Mouse (Mus musculus) midbrain, postnatal 0 days (tissue): Measurements from ENCODE around the gene 9230104L09Rik. TPM values are rescaled to one million over a fixed set of nuclear protein-coding genes. Genes with fewer than 3 reads are reported as not detected.

Experiments used
- ATAC-seq: fragments of 200-750 bp; cut with Nextera tagmentation; 2 replicates; pipeline ENCODE4 v1.8.0; 2017; ENCODE audit warnings: moderate number of reproducible peaks, mild to moderate bottlenecking, moderate TSS enrichment, moderate library complexity; ENCODE audit not compliant: low FRiP score
- DNase-seq: peaks from one replicate; pipeline ENCODE4 v3.0.0-alpha.2; 2015; ENCODE audit warnings: low spot score
- H3K27ac ChIP-seq: fragments of 300-500 bp; sonication (generic); 2 replicates; pipeline ENCODE4 v1.5.1; 2014; ENCODE audit warnings: low read depth, mild to moderate bottlenecking, low read length, mixed read lengths
- H3K27me3 ChIP-seq: fragments of 300-500 bp; sonication (generic); 2 replicates; pipeline ENCODE4 v1.6.1; 2014; ENCODE audit warnings: low read length, control low read depth, mixed read lengths; ENCODE audit not compliant: insufficient read depth
- H3K36me3 ChIP-seq: fragments of 300-500 bp; sonication (generic); 2 replicates; pipeline ENCODE4 v1.6.1; 2014; ENCODE audit warnings: low read length, control low read depth, mixed read lengths; ENCODE audit not compliant: insufficient read depth
- H3K4me1 ChIP-seq: fragments of 300-500 bp; sonication (generic); 2 replicates; pipeline ENCODE4 v1.6.1; 2014; ENCODE audit warnings: mild to moderate bottlenecking, control low read depth, antibody characterized with exemption, low read length, mixed read lengths; ENCODE audit not compliant: insufficient read depth
- H3K4me2 ChIP-seq: fragments of 300-500 bp; sonication (generic); 2 replicates; pipeline ENCODE4 v1.6.1; 2014; ENCODE audit warnings: low read depth, mild to moderate bottlenecking, low read length, mixed read lengths; ENCODE audit not compliant: poor library complexity, severe bottlenecking
- H3K4me3 ChIP-seq: fragments of 300-500 bp; sonication (generic); 2 replicates; pipeline ENCODE4 v1.5.1; 2014; ENCODE audit warnings: low read depth, mild to moderate bottlenecking, low read length, moderate library complexity
- H3K9ac ChIP-seq: fragments of 300-500 bp; sonication (generic); replicated peaks from 2 replicates; pipeline ENCODE4 v1.6.1; 2014; ENCODE audit warnings: mild to moderate bottlenecking, low read length, moderate library complexity, mixed read lengths; ENCODE audit not compliant: poor library complexity, severe bottlenecking
- H3K9me3 ChIP-seq: fragments of 300-500 bp; sonication (generic); 2 replicates; pipeline ENCODE4 v1.6.1; 2016; ENCODE audit warnings: low read length, control low read depth
- CTCF ChIP-seq: IDR thresholded peaks from 2 replicates; pipeline ENCODE4 v1.5.1; 2016; ENCODE audit warnings: antibody characterized with exemption, mild to moderate bottlenecking
- WGBS: fragments of 180-500 bp; shearing (Covaris S2); extraction: QIAGEN DNeasy Blood & Tissue Kit; methylation state at CpG from one replicate; pipeline ENCODE4 v1.1.7; 2014; 5-methylcytosine and 5-hydroxymethylcytosine counted together
- polyA plus RNA-seq: library from polyadenylated mRNA; unstranded; fragments of >200 nt; fragmentation: Nextera tagmentation; extraction: Ambion mirVana; gene quantifications from 2 replicates; pipeline ENCODE4 v1.2.1, GENCODE M21; 2015
- total RNA-seq: library from RNA; depleted of rRNA; stranded (reverse); fragments of >200 nt; gene quantifications from 2 replicates; pipeline ENCODE4 v1.2.3, GENCODE M21; 2014

9230104L09Rik gene
- total and polyA plus RNA-seq, 2 experiments from 2014 or later: not detected

DNA sequence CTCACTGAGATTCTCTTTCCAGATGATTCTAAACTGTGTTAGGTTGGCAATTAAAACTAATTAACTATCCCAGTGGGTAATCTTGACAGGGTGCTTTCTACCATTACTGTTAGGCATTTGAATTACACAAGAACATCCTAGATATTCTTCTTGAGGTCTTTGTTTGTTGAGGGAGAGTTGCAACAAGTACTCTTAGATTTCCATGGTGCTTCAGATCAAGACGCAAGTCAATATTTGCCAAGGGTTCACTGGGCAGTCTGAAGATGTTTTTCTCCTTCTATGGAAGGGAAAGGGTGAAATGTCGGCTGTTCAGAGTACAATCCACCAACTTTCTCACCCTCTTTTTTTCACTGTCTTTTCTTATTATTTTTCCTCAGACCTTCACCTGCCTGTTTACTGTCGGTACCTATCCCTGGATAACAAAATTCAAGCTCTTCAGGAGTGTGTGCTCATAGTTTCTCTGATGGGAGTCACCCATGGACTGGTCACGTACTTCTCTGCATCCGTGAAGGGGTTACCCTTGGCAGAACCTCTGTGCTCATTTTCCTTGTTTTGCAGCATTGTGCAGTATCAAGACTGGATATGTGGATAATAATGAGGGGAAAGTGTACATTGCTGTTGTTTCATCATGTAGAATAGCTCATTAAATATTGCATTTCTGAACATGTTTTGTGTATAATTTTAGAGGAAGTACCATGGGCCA lies 26.6 kb downstream of the 9230104L09Rik start:
- TF ChIP-seq CTCF: no peak
- Histone ChIP-seq H3K36me3 (no peaks in the 10 kb centered on the region), H3K4me3 (no peak overlapping the region), H3K4me1 (no peaks in the 10 kb centered on the region), H3K9me3 (no peaks in the 10 kb centered on the region), H3K9ac (no peak overlapping the region), H3K27ac (no peak overlapping the region), H3K4me2 (no peak overlapping the region), H3K27me3 (no peaks in the 10 kb centered on the region)
- no peak for DNase-seq
- WGBS: 86% methylated on average over 5 of the region's 5 CpGs
- no peak for ATAC-seq

DNA sequence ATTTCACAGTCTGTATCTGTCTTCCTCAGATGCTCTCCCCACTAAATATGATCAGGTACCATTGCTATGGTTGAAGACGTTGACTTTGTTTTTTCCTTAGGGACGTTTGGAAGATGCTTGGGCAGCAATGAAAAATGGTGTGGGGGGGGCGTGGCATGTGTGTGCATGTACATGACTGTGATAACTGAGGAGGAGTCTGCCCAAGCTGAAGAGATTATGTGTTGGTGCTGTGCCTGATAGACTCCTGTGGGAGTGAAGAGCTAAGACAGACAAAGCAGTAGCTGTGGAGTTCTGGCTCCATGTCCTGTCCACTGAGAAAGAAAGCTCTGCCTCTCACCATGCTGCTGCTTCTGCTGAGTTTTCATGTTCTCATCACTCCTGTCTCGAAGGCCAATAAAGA lies 29.9 kb downstream of the 9230104L09Rik start, which contains the start of gene Cst9:
Gene Cst9 (plus strand): TSS at position 236 of the 400 bp plus-strand sequence.
- Histone ChIP-seq H3K4me3 (no peak within 1 kb of the TSS), H3K4me2 (no peak within 1 kb of the TSS), H3K4me1 (no peaks in the 10 kb centered on the region), H3K27me3 (no peaks in the 10 kb centered on the region), H3K36me3 (no peaks in the 10 kb centered on the region), H3K9me3 (no peaks in the 10 kb centered on the region), H3K9ac (no peak within 1 kb of the TSS), H3K27ac (no peak within 1 kb of the TSS)
- DNase-seq: no peak
- no peak for ATAC-seq
- WGBS: 67% methylated on average over 4 of the region's 4 CpGs
- no peak for TF ChIP-seq CTCF

DNA sequence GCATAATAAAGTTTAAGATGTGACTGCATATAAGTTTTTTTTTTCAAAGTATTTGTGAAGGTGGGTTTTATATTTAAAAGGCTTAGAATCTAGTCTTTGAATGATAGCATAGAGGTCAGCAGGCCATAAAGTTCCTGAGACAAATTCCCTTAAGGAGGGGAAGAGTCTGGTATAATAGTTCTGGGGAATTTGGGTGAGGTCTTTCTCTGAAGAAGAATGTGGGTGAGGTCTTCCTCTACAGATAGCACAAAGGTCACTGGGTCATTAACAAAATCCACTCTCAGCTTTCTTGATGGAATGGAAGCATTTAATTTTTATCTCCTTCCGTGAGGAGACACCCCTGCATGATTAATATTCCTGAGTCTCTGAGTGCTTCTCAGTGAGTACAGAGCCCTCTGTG lies 38.9 kb downstream of the 9230104L09Rik start:
- WGBS: 86% methylated on average over 1 of the region's 1 CpGs
- ATAC-seq: no peak
- DNase-seq: no peak
- no peaks in the 10 kb centered on the region for H3K36me3 ChIP-seq
- TF ChIP-seq CTCF: no peak
- no peaks in the 10 kb centered on the region for H3K9me3 ChIP-seq
- no peaks in the 10 kb centered on the region for H3K4me1 ChIP-seq
- no peaks in the 10 kb centered on the region for H3K27me3 ChIP-seq
- H3K9ac ChIP-seq: no peak overlapping the region
- H3K27ac ChIP-seq: no peak overlapping the region
- no peak overlapping the region for H3K4me2 ChIP-seq
- no peak overlapping the region for H3K4me3 ChIP-seq

DNA sequence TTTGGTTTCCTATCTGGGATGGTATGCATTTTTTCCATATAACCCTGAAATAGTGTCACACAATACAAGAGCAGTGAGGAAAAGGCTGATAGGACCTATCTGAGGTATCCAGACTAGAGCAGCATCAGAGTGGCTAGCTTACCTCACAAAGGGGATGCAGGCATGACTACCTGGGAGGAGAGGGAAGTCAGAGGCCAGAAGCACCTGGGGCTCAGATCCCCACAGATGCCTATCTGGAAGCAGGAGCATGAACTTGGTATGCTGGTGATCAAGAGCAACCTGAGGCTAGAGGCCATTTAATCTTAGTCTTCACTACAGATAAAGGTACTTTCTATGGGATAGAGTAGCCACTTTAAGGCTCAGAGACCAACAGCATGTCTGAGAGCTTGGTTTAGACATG lies 44.9 kb downstream of the 9230104L09Rik start, which contains the start of gene Cst13:
Gene Cst13 (plus strand): TSS at position 173 of the 400 bp plus-strand sequence.
- H3K9me3 ChIP-seq: no peaks in the 10 kb centered on the region
- DNase-seq: no peak
- no peak for ATAC-seq
- H3K4me3 ChIP-seq: no peak within 1 kb of the TSS
- no peak within 1 kb of the TSS for H3K9ac ChIP-seq
- TF ChIP-seq CTCF: no peak
- no peaks in the 10 kb centered on the region for H3K4me1 ChIP-seq
- H3K36me3 ChIP-seq: no peaks in the 10 kb centered on the region
- no peak within 1 kb of the TSS for H3K4me2 ChIP-seq
- no peaks in the 10 kb centered on the region for H3K27me3 ChIP-seq
- H3K27ac ChIP-seq: no peak within 1 kb of the TSS

DNA sequence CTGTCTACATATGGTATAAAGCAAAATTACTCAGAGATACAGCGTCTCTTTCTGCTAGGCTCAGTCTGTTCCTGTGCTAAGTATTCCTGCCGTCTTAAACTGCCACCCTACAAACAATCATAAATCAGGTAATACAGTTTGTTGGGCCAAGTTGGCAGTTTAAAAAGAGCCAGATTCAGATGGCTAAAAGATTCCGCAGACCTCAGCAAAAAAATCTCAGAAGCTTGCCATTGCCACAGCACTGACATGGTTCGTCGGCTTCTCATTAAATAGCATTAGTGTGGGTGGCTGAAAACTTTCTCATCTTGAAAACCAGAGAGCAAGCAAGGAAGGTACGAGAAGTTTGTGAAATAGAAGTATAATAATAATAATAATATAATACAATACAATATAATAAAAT lies 58.1 kb downstream of the 9230104L09Rik start:
- Histone ChIP-seq H3K9me3 (no peaks in the 10 kb centered on the region), H3K9ac (no peak overlapping the region), H3K4me2 (no peak overlapping the region), H3K4me3 (no peak overlapping the region), H3K4me1 (no peaks in the 10 kb centered on the region), H3K36me3 (no peaks in the 10 kb centered on the region), H3K27ac (no peak overlapping the region), H3K27me3 (no peaks in the 10 kb centered on the region)
- 81% methylated on average over 6 of the region's 6 CpGs for WGBS
- DNase-seq (no peak), ATAC-seq (no peak)
- no peak for TF ChIP-seq CTCF

GRCm38 (mm10) chr2:148801491-148801921 lies 63.3 kb downstream of the 9230104L09Rik start:
- no peak for TF ChIP-seq CTCF
- Histone ChIP-seq H3K4me1 (no peaks in the 10 kb centered on the region), H3K36me3 (no peaks in the 10 kb centered on the region), H3K4me3 (no peak overlapping the region), H3K27me3 (no peaks in the 10 kb centered on the region), H3K9ac (no peak overlapping the region), H3K27ac (no peak overlapping the region), H3K4me2 (no peak overlapping the region), H3K9me3 (no peaks in the 10 kb centered on the region)
- 79% methylated on average over 3 of the region's 3 CpGs for WGBS
- ATAC-seq (no peak), DNase-seq (no peak)
